Mouse (Mus musculus) activated CD4-positive, CD25-positive, alpha-beta regulatory T cell, adult 4 months (primary cell): Measurements from ENCODE around the gene Efcab6. TPM values are rescaled to one million over a fixed set of nuclear protein-coding genes. Genes with fewer than 3 reads are reported as not detected.

Experiments used
- ATAC-seq: one replicate; pipeline ENCODE4 v1.8.0; 2017
- polyA plus RNA-seq, 2 experiments: library from polyadenylated mRNA; unstranded; fragments of 100-300 nt; shearing (Covaris generic); gene quantifications; one replicate each; pipeline ENCODE4 v1.2.1; 2017

Gene Efcab6
- polyA plus RNA-seq, 2 experiments from 2014 or later: not detected

DNA sequence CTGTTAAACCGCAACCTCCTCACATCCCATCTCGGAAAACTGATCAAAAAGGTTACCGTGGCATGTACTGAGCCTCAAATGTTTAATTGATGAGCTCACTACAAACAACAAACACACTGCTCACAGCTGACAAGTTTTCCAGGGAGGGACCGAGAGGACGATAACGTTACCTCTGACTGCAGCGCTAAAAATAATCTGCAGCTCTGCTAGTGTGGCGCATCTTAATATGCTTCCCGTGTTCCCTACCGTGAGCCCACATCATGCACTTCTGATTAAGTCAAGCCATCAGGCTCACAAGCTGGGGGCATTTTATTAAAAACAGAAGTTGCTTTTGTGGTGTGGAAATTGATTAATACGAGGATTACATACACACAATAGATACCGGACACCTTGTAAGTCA, 97.4 kb downstream of the Efcab6 start:
- ATAC-seq: no peak

DNA sequence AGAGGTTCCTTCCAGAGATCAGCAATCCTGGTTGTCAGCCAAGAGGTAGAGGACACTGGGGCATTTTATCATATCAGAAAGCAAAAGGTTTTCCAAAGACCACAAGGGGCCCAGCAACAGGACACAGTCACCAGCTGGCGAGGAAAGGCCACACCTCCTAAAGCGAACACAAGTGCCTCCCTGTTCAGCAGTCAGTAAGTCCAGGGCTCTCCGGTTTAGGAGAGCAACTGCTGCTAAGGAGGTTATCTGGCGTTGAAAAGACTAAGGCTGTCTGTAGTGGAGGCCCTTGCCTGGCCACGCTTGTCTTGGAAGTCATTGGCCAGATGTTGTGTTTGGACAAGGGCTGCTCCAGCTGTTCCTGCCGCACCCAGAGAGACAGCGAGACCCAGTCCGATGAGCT, 100.1 kb downstream of the Efcab6 start:
- ATAC-seq: no peak

DNA sequence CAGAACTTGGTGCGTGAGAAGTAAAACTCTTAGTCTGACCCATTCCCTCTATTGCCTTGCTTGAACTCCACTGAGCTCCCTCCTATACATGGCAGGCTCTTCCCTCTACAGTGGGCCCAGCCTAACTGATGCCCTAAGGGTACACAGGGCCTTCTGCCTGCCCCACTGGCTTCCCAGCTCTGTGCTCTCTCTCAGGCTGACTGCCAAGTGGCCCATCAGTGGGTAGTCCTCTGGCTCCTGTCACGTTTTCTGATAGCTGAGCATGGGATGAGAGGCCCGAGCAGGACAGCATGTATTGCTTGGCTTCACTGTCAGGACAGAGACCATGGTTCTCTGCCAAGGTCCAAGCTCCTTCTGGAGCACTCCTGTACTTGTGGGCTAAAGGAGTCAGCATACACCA, 106.8 kb downstream of the Efcab6 start:
- ATAC-seq: no peak

GRCm38 (mm10) chr15:83956996-83957395, 108.2 kb downstream of the Efcab6 start:
- ATAC-seq: no peak

- ATAC-seq: no peak
Measured at GRCm38 (mm10) chr15:83955948-83956707, 109.1 kb downstream of the Efcab6 start.

DNA sequence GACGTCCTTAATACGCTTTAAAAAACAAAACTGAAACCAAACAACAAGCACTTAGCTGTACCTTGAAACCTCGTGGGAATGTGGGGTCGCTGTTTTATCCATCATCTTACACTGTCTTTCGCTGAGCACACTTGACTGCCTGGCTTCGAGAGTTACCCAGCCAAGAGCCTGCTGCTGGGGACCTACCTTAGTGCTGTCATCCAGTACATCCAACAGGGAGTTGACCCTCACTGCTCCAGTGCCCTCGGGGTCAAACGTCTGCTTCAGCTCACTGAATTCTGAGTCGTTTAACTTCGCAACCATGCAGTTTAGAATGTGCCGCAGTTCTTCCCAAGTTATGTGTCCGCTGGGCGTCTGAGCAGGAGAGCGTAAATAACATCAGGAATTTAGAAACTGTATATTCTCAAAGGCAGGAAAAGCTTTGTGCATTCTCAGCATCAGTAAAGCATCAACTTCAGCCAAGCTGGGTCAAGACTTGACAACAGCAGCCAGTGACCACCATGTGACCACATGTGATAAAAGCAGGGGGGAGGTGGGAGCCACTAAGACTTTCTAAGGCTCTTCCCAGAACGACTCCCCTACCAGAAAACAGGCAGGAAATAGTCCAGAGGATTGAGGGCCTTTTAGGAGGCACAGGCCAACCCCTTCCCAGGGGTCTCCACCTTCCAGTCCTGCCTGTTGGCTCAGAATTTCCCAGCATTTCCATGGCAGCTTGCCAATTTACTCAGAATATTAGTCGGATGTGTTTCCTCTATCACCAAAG, 115.3 kb downstream of the Efcab6 start:
- ATAC-seq: no peak

- ATAC-seq: no peak
Measured at GRCm38 (mm10) chr15:83939703-83940102, 125.5 kb downstream of the Efcab6 start.

GRCm38 (mm10) chr15:83938466-83938865, 126.7 kb downstream of the Efcab6 start:
- ATAC-seq: no peak

GRCm38 (mm10) chr15:83936506-83936905, 128.7 kb downstream of the Efcab6 start:
- no peak for ATAC-seq

- ATAC-seq: no peak
Measured at GRCm38 (mm10) chr15:83934816-83935215, 130.4 kb downstream of the Efcab6 start.

GRCm38 (mm10) chr15:83925338-83925737, 139.8 kb downstream of the Efcab6 start:
- ATAC-seq: no peak

DNA sequence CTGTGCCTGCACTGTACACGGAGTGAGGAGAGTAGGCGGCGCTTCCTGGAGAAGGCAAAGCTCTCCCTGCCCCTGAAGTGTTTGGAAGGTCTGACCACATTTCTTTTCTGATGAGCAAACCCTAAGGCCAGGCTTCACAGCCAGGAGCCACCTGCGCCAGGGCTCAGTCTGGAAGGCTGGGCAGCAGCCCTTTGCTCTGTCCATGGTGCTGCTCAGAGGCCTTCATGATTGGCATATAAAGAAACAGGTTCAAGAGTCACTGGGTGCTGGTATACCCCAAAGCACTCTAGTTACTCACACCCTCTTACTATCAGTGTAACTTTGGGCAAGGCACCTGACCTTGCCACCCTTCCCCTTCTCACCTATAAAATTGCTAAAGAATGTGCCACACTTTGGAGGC, 140.5 kb downstream of the Efcab6 start:
- no peak for ATAC-seq

DNA sequence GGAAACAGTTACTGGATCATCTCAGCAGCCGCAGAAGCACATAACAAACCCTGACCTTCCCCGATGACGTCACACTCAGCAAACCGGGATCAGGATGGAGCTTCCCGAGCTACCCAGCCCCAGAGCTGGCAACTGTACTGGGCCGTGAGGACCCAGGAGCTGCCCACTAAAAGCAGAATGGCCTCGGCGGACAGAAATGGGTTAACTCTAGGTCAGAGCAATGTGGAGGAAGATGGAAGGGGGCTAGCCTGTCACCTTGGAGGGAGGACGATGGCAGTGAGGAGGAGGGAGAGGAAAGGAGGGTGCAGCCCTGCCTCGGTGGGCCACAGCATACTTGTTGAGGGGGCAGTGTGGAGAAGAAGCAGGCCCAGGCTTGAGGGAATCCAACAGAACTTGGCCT, 149.8 kb downstream of the Efcab6 start:
- no peak for ATAC-seq

GRCm38 (mm10) chr15:83913028-83913714, 152.0 kb downstream of the Efcab6 start:
- ATAC-seq: no peak

DNA sequence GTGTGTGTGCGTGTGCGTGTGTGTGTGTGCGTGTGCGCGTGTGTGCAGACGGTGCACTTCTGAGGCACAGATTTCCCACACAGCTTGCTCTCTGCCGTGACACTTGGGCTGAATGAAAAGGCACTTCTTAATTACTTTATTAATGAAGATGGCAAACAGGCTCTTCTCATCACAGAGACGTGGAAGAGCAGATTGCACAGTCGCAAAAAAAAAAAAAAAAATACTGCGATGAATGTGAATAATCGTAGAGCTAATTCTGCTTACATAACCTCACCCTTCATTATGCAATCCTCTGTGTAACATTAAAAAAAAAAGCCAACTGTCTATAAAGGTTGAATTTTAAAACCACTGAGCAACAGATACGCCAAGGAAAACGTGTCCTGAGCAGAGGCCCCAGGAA, 158.7 kb downstream of the Efcab6 start:
- ATAC-seq: no peak

- ATAC-seq: no peak
Measured at GRCm38 (mm10) chr15:83897286-83897685, 167.9 kb downstream of the Efcab6 start.

- no peak for ATAC-seq
Measured at GRCm38 (mm10) chr15:83896011-83896410, 169.2 kb downstream of the Efcab6 start.

DNA sequence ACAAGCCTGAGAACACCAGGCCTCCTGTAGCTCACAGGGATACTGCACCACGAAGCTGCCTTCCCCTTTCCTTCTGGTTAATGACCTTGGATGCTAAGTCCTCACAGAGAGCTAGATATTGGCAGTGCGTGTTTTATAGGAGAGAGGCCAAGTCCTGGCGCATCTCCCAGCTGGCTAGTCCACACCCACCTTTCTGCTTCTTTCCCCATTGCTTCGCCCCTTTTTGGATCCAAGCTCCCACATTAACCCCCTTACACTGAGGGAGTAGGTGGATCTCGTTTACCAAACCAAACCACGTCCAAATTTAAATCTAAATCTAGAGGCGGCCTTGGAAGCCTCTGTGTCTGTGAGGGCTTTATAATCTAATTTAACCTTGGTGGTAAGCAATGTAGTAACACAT, 170.9 kb downstream of the Efcab6 start:
- ATAC-seq: no peak

DNA sequence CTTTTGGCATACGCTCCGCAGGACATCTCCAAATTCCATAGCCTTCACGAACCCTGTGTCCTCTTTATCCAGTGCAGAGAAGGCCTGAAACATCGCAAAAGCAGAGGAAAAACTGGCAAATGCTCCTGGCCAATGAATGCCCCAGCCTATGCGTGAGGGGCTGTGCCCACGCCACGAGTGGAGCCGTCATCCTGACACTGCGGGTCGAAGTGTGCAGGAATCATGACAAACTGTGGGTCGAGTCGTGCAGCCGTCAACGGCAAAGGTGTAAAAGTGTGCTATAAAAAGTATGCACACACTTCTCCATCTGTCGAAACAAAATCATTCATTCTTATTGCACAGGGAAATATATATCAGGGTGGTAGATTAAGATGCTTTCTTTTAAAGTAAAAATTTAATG, 172.3 kb downstream of the Efcab6 start:
- no peak for ATAC-seq

- ATAC-seq: no peak
Measured at GRCm38 (mm10) chr15:83884291-83884690, 180.9 kb downstream of the Efcab6 start.

DNA sequence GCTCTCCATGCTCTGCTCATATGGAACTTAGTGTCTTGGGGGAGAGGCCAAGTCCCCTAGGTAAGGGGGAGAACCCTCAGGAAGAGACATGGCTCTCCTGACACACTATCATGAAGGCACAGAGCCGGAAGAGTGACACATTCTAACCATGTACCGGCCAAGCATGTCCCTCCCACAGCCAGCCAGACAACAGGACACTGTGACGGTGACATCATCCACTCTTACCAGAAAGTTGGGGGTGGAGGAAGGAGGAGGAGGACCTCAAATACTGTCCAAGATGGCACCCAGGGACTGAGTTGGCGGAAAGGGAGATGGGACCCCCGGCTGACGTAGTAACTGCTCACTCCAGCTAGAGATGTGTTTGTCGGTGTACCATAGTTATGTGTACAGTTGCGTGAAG, 181.4 kb downstream of the Efcab6 start:
- ATAC-seq: no peak

GRCm38 (mm10) chr15:83879845-83880244, 185.3 kb downstream of the Efcab6 start:
- ATAC-seq: no peak

DNA sequence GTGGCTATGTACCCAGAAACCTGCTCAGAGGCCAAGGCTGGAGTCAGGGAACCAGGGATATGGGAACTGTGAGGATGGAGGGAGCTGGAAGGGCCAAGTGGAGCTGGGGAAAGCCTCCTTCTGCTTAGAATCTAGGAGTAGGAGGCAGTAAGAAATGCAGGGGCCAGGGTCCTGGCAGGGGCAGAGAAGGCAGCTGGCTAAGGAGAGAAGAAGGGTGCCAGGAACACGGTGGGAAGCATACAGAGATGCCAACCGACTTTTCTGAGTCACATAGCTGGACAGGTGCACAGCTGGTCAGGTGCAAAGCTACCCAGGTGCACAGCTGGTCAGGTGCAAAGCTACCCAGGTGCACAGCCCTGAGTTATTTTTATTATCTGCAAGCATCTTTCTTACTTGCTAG, 187.3 kb downstream of the Efcab6 start:
- ATAC-seq: no peak
